Mouse (Mus musculus) c-Kit-negative CD71-positive TER-119-positive erythroid progenitor cells, embryonic 14.5 days (primary cell): ENCODE results near the gene Atad3a.
"Not testable (repeated sequence)": the region's sequence is repeated elsewhere in the genome, so short reads cannot be mapped to it uniquely, and the experiment has no call there.

Source experiments
- DNase-seq: peaks from one replicate; pipeline ENCODE4 v3.0.0-alpha.2; 2013; ENCODE audit warnings: low read depth, low spot score

The Atad3a gene

GRCm38 (mm10) chr4:155774971-155775740 is 14.3 kb upstream of the Atad3a start:
- no peak for DNase-seq

GRCm38 (mm10) chr4:155774280-155774754 is 13.4 kb upstream of the Atad3a start, which contains the start of gene Vwa1:
Gene Vwa1, minus strand, starts transcription at chr4:155774698.
- peak; percentile 43 for DNase-seq

DNA sequence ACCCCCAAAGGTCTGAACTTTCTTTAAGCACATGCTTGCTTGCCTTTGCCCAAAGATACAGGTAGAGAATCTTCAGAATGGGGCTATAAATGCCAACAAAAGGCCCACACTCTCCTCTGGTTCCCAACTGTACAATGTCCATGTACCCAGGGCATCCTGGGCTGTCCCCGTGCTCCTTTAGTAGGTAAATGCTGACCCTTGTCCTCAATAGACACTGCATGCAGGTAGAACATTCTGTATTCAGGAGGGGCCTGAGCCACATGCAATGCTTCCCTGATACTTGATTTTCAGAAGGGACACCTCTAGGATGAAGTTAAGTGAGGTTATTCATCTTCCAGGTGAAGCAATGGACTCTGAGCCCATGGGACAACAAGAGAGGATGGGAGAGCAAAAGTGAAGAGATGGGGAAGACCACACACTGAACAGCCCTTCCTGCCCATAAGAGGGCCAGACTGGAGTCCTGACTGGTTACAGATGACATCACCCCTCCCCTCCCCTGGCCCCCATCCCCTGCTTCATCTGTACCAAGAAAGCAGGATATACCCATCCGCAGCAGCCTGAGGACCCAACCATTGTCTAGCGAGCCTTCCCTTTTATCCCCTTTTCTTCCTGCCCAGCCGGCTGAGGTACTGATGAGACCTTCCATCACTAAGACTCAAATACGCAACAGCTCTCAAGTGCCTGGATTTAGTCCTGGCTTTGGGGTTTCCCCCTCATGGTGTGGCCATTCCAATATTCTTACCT is 12.6 kb upstream of the Atad3a start:
- no peak for DNase-seq

- no peak for DNase-seq
These were observed 11.9 kb upstream of the Atad3a start for GRCm38 (mm10) chr4:155772786-155773185.

DNA sequence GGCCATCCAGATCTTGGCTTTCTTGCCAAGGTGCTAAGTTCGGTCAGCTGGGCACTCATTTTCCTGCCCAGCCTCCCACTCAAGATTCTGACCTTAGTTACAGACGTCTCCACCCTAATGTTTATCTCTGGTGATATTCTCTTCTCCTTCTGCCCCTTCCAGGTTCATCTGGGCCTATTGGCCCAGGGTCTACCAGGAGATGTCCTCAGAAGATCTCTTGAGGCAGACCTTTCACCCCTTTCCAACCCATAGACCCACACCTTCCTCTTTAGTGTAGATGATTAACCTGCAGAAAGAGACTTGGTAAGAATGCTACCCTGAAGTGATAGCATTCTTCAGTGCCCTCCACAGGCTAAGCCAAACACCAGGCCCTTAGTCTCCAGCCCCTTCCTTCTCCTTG is 10.8 kb upstream of the Atad3a start:
- DNase-seq, result no peak

DNA sequence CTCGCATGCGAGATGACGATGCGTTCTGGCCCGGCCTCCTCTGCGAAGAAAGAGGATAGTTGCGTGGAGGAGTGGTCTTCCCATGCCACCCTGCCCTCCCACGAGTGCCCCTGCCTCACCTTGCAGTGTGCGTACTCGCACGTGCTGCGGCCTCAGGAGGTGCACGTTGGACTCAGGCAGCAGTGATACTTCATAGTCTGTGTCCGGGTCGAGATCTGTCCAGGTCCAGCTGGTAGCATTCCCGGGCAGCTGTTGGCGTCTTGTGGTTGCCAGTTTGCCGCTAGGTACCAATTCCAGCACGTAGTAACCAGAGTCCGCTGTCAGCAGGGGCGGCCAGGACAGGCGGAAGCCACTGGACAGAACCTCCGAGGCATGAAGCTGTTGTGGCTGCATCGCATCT is 9.7 kb upstream of the Atad3a start:
- no peak for DNase-seq

DNA sequence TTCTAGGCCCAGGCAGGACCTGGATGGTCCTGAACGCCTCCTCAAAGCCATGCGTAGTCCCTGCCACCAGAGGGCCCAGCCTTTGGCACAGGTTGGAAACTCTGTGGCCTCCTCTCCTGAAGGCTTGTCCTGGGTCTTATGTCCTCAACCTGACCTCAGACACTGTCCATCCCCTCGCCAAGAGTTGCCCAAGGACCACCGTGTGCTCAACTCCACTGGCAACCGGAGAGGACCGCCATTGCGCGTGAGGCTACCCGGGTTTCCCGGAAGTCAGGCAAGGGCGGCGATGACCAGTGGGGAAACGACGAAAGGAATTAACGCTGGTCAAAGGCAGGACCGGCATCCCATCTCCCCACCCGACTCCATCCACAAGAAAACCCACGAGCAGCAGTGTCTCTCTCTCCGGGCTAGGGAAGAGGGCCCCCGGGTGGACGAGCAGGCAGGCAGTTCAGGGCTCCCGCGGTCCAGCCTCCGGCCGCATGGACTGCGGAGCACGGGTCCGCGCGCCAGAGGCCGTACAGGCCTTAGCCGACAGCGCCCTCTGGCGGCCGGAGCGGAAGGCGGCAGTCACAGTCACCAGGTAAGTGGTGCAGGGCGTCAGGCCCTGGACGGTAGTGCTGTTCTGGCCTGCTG is 9.1 kb upstream of the Atad3a start:
- peak; percentile 70 for DNase-seq

- no peak for DNase-seq
These were observed 8.6 kb upstream of the Atad3a start for GRCm38 (mm10) chr4:155769496-155769879.

GRCm38 (mm10) chr4:155762357-155762756 is 1.5 kb upstream of the Atad3a start:
- no peak for DNase-seq

- no peak for DNase-seq
These were observed 635 bp upstream of the Atad3a start for GRCm38 (mm10) chr4:155761356-155762099.

- DNase-seq, result no peak
These were observed 856 bp downstream of the Atad3a start for GRCm38 (mm10) chr4:155759862-155760612.

DNA sequence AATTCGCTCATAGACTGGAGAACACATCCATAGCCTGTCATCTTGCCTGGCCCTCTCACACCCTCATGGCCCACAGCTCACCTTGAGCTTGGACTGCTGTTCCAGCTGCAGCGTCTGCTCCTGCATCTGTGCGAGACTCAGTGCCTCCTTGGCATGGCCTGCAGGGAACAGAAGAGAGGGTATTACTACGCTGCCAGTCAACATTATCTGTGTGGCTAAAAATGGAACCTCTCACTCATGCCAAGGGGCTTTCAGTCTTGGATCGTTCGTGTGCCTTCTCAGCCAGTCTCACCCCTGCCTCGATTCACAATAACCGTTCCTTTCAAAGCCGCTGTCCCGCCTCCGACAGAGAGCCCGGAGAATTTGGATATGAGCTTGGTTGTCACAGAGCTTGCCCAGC is 3.9 kb downstream of the Atad3a start:
- DNase-seq, result no peak

- no peak for DNase-seq
These were observed 14.1 kb downstream of the Atad3a start for GRCm38 (mm10) chr4:155746575-155747490.

GRCm38 (mm10) chr4:155746036-155746548 is 14.8 kb downstream of the Atad3a start:
- no peak for DNase-seq

- DNase-seq, result no peak
These were observed 15.8 kb downstream of the Atad3a start for GRCm38 (mm10) chr4:155745136-155745535.

DNA sequence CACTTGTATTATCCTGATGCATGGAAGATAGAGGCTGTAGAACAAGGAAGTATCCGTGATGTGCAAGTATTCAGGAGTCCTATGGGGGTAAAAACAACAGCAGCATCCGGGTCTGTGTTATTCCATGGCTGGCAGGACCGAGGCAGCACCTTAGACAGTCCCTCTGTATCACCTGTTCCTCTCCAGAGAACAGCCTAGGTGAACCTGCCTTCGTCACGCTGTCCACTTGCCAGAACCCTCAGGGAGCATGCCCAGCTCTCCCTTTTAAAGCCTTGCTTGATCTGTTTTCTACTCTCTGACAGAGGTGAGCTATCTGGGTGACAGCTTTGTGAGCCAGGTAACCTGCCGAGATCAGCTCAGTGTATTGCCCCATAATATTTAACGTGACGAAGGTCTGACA is 16.4 kb downstream of the Atad3a start:
- DNase-seq, result no peak

- DNase-seq, result no peak
These were observed 18.2 kb downstream of the Atad3a start for GRCm38 (mm10) chr4:155742684-155743083.

DNA sequence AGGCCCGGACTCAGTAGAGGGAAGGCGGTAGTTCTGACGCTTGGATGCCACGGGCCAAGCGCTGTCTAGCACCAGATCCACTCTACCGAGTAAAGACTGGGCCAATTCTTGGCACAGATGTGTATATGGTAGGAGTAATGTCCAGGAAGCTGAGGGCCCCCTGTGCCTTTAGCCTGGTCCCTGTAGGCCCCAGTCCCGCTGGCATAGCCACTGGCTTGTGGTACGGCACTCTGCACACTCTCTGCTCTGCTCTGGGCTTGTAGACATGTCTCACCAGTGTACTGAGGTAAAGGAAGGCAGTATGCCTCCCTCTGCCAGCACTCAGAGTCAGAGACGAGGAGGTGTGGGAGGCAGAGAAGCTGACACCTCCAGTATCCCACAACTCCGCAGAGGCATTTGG is 20.2 kb downstream of the Atad3a start:
- DNase-seq, result not testable (repeated sequence)

DNA sequence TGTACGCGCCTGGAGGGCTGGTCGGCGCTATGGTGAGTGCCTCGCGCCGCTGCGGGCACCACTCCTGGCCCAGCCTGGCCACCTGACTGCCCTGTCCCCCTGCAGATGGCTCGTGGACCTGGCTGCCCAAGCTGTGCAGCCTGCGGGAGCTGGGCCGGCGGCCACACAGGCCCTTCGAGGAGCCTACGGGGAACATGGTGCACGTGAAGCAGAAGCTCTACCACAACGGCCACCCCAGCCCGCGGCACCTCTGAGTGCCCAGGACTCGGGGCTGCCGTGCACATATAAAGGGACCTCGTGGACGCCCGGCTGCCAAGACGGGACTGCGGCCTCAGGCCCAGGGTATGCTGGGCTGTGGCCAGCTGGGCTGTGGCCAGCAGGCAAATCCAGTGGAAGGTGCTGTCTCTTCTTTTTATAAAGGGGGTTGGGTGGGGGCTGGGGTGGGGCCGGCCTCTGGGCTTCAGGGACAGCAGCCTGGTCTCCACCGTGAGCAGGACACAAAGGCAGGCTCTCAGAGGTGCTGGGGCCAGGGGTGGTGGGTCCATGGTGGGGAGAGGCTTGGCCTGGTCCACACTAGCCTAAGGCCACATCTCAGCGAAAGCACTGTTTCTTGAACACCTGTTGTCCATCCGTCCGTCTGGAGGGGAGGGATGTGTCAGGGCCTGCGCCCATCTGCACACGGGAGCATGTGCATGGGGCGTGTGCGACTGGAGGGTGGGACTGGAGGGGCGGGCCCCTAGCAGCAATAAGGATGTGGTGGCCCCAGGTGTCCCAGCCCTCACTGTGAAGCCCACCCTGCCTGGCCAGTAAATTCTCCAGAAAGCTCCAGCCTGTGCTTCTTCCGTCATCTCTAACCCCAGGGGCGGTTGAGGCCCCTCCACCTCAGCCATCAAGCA is 20.9 kb downstream of the Atad3a start:
- no peak for DNase-seq
